Mouse (Mus musculus): ENCODE results near the gene Pik3r2.

Gene Pik3r2

GRCm38 (mm10) chr8:70730956-70731355 lies 45.6 kb downstream of the Pik3r2 start:
- peak; percentile 2 for DNase-seq

GRCm38 (mm10) chr8:70729808-70730475 lies 46.6 kb downstream of the Pik3r2 start:
- peak; percentile 4 for DNase-seq

- peak; percentile 1 for DNase-seq
Observed at GRCm38 (mm10) chr8:70726721-70727120, 49.8 kb downstream of the Pik3r2 start.

GRCm38 (mm10) chr8:70725792-70726447 lies 50.6 kb downstream of the Pik3r2 start:
- DNase-seq = peak; percentile 4

GRCm38 (mm10) chr8:70724216-70724615 lies 52.3 kb downstream of the Pik3r2 start:
- DNase-seq = peak; percentile 1

- DNase-seq = peak; percentile 3
Observed at GRCm38 (mm10) chr8:70723486-70724210, 52.9 kb downstream of the Pik3r2 start, which contains the start of gene Pde4c. TSS of gene Pde4c (plus strand) at chr8:70723720.

- DNase-seq = peak; percentile 2
Observed at GRCm38 (mm10) chr8:70721601-70722000, 54.9 kb downstream of the Pik3r2 start.

- DNase-seq = peak; percentile 72
Observed at GRCm38 (mm10) chr8:70720739-70721138, 55.8 kb downstream of the Pik3r2 start.

- peak; percentile 3 for DNase-seq
Observed at GRCm38 (mm10) chr8:70719796-70720270, 56.7 kb downstream of the Pik3r2 start.

- peak; percentile 58 for DNase-seq
Observed at GRCm38 (mm10) chr8:70718297-70718696, 58.2 kb downstream of the Pik3r2 start, which contains the start of gene Gm3336. TSS of gene Gm3336 (plus strand) at chr8:70718543.
